Mouse (Mus musculus): ENCODE results near the gene Strn. TPM values are rescaled to one million over a fixed set of nuclear protein-coding genes. Genes with fewer than 3 reads are reported as not detected.

Strn gene
- total RNA-seq, 2 experiments from 2014 or later: 22.5 to 23.0 TPM

GRCm38 (mm10) chr17:78618164-78618693 is 118.8 kb downstream of the Strn start:
- no peak for DNase-seq

GRCm38 (mm10) chr17:78615096-78615495 is 121.9 kb downstream of the Strn start:
- DNase-seq: no peak

GRCm38 (mm10) chr17:78614481-78614880 is 122.5 kb downstream of the Strn start:
- no peak for DNase-seq

DNA sequence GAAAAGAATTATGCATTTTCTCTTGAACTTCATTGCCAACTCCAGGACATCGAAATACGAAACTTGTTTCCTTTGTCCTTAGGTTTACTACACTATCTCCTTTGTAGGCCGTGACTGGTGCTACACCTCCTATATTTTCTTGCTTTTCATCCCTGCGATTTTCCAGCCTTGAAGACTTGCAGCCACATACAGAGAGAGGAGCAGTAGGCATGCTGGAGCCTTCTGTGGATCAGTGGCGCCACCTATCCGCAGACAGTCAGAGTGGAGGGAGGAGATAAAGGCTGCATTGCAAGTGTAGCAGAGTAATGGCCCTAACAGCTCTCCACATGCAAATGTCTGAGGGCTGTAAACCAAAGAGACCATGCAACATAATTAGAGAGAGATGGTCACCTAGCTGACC is 125.9 kb downstream of the Strn start:
- DNase-seq: no peak

DNA sequence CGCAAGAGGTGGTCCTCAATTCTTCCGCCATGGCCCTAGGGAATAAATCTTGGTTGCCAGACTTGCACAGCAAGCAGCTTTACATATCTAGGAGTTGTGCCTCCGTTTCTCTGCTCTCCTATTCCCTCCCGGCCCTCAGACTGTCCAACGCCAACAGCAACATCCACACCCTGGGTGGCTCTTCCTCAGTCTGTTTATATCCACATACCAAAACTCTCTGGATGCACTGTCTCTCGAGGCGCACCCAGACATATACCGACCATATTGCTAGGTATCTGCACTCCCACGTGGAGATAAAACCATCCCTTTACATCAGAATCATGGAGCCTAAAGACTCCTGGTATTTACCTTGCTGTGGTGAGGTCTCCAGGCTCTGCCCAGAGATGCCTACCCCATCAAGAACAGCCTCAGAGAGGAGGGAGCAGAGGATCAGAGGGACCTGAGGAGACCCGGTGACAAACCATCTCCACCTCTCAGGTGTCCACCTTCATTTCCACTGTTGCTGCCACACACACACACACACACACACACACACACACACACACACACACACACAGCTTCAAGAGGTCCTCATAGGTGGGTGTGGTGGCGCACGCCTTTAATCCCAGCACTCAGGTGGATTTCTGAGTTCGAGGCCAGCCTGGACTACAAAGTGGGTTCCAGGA is 127.7 kb downstream of the Strn start:
- no peak for DNase-seq

- no peak for DNase-seq
Measured at GRCm38 (mm10) chr17:78608716-78609115, 128.3 kb downstream of the Strn start.

- no peak for DNase-seq
Measured at GRCm38 (mm10) chr17:78608135-78608670, 128.8 kb downstream of the Strn start.

- peak; percentile 13 to 77 for DNase-seq
Measured at GRCm38 (mm10) chr17:78604431-78604830, 132.6 kb downstream of the Strn start.

DNA sequence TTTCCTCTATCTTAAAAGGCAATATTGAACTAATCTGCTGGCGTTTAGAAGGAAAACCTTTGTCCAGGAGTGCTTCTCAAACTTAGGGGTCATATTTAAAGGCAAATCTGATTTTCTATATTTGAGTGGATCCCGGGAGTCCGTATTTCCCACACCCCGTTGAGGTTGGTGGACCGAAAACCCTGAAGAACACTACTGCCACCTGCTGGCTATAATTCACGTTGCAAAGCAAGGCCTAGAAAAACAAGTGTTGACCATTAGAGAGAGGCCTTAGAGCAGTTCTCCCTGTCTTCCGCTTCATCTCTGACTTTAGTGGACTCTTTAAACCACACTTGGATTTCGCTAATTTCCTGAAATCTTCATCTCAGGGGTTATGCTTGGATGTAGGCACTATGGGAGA is 133.1 kb downstream of the Strn start:
- peak; percentile 76 to 91 for DNase-seq

GRCm38 (mm10) chr17:78602316-78602715 is 134.7 kb downstream of the Strn start:
- no peak for DNase-seq

DNA sequence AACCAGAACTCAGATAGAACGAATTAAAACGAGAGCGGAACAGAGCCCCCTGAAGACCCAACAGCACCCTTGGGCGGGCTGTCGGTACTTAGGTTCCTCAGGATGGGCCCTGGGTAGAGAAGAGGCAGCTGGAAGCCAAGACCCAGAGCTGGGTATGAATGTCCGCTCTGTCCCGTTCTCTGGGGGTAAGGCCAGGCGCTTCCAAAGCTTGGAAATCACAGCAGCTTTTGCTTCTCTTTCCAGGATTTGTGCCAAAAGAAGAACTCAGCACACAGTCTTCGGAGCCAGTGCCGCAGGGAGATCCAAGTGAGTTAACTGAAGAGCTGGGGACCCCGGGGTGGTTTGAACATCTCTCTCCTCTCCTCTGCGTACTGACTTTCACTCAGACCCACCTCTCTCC is 135.4 kb downstream of the Strn start:
- no peak for DNase-seq

DNA sequence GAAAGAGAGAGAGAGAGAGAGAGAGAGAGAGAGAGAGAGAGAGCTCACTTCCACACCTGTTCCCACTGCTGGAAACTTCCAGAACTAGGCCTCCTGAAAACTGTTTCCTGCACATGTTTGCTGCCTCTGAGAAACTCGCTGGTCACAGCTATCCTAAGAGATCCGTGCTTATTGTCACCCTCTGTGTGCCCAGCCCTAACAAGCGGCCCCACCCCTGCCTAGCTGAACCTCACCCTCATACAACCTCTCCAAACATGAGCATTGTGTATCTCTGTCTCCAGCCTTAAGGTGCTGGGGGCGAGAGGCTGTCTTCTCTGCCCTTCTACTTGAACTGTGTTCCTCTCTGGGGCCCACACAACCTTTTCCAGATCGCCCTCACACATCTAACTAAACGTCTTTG is 136.0 kb downstream of the Strn start:
- no peak for DNase-seq

Other genes starting within 250 kb of the Strn start
- gene Vit, start 229.1 kb downstream of the Strn start, total RNA-seq (2021): 1 to 10 TPM; 1.2 to 1.5 TPM
- gene Heatr5b, start 98.2 kb upstream of the Strn start, total RNA-seq (2021): 10 to 100 TPM; 39.5 to 46.3 TPM
- 10 to 100 TPM; 25.0 to 30.6 TPM for gene Gpatch11, start 98.4 kb upstream of the Strn start, total RNA-seq (2021)
- 1 to 10 TPM; 9.3 to 9.6 TPM for gene Eif2ak2, start 145.4 kb upstream of the Strn start, total RNA-seq (2021)
- gene Sult6b1, start 169.8 kb upstream of the Strn start, total RNA-seq (2021): not detected
- gene Cebpzos, start 179.3 kb upstream of the Strn start, total RNA-seq (2021): 10 to 100 TPM; 69.4 to 71.8 TPM
- 10 to 100 TPM; 22.1 to 24.4 TPM for gene Cebpz, start 199.9 kb upstream of the Strn start, total RNA-seq (2021)
- 10 to 100 TPM; 41.2 to 51.6 TPM for gene Ndufaf7, start 199.9 kb upstream of the Strn start, total RNA-seq (2021)